Mouse (Mus musculus) cerebellum, postnatal 36 days (tissue): Measurements from ENCODE around the gene Ogfod1.
A peak's percentile ranks its signal among the peaks of the same experiment; 100 is the strongest.

ENCODE experiments used
- DNase-seq, 2 experiments: peaks; one replicate each; pipeline ENCODE4 v3.0.0; 2021 to 2022; ENCODE audit warnings: mixed read lengths in 2 of 2

Gene Ogfod1

DNA sequence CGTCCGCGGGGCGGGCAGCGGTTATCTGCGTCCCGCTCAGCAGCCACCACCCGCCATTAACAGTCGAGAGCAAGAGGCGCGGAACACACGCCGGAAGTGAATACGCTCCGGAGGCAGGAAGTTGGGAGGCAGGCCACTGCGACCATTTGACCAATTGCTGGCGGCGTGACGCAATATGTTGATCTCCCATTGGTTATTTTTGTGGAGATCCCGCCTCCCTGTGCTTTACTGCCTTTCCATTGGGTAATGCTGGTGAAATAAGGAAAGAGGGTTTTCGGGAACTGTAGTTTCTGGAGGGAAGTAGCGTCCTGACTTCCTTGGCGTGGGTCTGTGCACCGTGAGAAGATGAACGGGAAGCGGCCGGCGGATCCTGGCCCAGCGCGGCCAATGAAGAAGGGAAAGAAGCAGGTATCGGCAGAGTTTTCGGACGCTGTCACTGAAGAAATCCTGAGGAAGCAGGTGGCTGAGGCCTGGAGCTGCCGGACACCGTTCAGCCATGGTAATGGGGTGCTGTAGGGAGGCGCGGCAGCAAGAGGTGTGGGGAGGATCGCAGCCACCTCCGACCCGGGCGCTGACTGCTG is at the start of gene Ogfod1, which contains the start of gene Nudt21:
Ogfod1 (plus strand) TSS at position 255 of the 581 bp plus-strand sequence.
Nudt21 (minus strand) TSS at position 88 of the 581 bp plus-strand sequence.
- DNase-seq, result peak; percentile 91 to 97

DNA sequence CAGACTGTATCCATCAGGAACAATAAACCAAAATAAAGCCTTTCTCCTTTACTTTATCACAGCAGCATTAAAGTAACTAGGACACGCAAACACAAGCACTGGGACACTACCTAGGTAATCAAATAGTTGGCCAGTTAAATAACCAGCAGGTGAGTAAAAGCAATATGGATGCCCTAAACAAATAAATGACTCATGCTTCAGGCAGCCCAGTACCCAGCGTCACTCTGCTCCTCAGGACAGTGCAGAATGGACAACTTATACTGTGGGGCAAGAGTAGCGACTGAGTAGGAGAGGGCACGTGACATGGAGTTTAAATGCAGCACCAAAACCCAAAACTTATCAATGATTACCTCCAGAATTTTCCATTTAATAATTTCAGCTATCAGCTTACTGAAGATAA is 47.3 kb upstream of the Ogfod1 start:
- no peak for DNase-seq

GRCm38 (mm10) chr8:93998961-93999360 is 38.0 kb upstream of the Ogfod1 start:
- DNase-seq, result no peak

GRCm38 (mm10) chr8:94004139-94004538 is 32.9 kb upstream of the Ogfod1 start:
- DNase-seq, result no peak

DNA sequence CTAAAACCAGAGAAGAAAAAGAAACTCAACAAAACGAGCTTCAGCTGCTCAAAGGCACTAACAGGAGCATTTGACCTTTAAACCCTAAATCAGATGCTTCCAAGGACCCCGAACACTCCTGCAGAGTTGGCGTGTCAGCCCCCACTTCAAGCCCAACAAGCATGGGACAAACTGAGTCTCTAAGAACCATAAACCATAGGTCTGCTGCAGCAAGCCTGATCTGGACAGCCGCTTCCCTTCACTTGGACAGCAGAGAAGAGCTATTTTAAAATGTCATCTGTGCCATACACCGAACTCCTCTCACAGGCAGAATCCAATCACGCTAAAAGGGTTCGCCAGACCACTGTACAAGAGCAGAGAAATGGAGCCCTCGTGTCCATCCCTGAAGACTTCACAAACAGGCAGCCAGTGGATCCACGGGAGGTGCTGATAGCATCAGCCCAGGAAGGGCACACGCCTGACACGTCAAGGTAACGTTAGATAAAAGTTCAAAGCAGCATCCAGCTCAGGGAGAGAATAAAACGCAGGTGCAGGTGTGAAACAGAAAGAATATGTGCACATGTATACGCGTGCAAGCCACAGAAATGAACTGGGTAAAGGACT is 27.7 kb upstream of the Ogfod1 start:
- DNase-seq, result no peak

GRCm38 (mm10) chr8:94010101-94010705 is 26.8 kb upstream of the Ogfod1 start:
- DNase-seq, result no peak

GRCm38 (mm10) chr8:94011076-94012012 is 25.7 kb upstream of the Ogfod1 start:
- DNase-seq, result peak in 1 of 2 experiments; percentile 21

- DNase-seq, result peak; percentile 73 to 77
Observed at GRCm38 (mm10) chr8:94012013-94012951, 24.7 kb upstream of the Ogfod1 start, which contains the start of gene Amfr. Gene Amfr (minus strand): TSS chr8:94012842.

GRCm38 (mm10) chr8:94013026-94013612 is 23.9 kb upstream of the Ogfod1 start:
- no peak for DNase-seq

GRCm38 (mm10) chr8:94023916-94024315 is 13.1 kb upstream of the Ogfod1 start:
- no peak for DNase-seq

GRCm38 (mm10) chr8:94029701-94030100 is 7.3 kb upstream of the Ogfod1 start:
- DNase-seq, result no peak

- no peak for DNase-seq
Observed at GRCm38 (mm10) chr8:94033601-94034000, 3.4 kb upstream of the Ogfod1 start.

DNA sequence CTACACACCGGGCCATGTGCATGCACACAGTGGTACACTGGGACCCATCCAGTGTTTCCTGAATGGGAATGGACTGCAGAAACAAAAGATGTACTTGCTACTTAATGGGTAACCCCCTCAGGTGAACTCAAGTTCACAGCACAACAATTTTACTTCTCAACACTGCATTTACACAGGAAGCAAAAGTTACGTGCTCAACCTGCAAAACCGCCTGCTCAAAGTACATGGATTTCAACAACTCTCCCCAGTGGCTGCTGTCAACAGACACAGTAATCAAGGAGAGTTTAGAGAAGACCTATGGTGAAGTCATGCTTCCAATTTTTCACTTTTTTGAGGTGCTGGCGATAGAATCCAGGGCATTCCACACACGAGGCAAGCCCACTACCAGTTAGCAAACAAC is 1.8 kb upstream of the Ogfod1 start:
- DNase-seq, result no peak

GRCm38 (mm10) chr8:94036541-94036940 is 457 bp upstream of the Ogfod1 start:
- peak; percentile 58 to 60 for DNase-seq

GRCm38 (mm10) chr8:94037806-94038205 is 808 bp downstream of the Ogfod1 start:
- peak; percentile 8 to 24 for DNase-seq

GRCm38 (mm10) chr8:94047845-94048244 is 10.8 kb downstream of the Ogfod1 start:
- no peak for DNase-seq

- no peak for DNase-seq
Observed at GRCm38 (mm10) chr8:94052696-94053095, 15.7 kb downstream of the Ogfod1 start.

GRCm38 (mm10) chr8:94057157-94057854 is 20.3 kb downstream of the Ogfod1 start:
- peak; percentile 54 to 60 for DNase-seq

DNA sequence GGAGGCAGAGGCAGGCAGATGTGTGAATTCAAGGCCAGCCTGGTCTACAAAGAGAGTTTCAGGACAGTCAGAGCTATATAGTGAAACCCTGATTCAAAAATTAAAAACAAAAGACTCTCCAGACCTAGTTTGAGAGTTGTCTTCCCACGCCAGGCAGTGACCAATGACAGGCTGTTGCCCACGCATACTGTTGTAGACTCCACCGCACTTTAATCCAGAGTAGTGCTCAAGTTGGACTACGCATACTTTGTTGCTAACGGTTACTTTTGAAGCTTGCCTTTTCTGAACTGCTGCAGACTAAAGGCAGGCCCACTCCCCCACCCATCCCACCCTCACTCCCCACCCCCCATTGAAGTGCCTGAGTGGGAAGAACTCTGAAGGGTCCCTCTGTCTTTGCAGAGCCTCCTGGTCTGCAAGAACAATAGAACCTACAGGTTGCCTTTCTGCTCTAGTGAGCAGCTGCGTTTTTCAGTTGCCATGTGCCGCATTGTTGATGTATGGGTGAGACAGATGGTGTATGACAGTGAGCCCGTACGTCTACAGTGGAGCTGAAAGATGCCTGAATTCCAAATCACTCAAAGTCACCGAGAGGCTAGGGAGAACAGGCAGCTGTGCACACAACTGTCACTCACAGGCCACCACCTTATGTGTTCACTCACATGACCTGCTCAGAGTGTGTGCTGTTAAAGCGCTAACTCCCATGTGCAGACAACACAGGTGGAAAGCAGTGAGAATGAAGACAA is 29.3 kb downstream of the Ogfod1 start:
- no peak for DNase-seq

DNA sequence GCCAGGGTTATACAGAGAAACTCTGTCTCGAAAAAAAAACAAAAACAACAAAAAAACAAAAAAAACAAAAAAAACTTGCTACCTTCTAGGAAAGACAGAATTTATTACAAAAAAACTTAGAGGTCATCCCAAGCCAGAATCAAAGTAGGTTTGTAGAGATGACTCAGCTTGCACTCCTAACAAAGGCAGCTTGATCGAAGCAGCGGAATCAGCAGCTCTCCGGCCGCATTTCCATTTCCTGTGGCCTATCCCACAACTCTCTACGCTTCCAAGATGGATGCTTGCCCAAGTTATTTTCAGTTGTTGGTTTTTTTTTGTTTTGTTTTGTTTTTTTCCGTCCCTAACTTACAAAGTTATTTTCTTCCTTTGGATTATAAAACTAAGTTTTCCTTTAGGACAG is 31.8 kb downstream of the Ogfod1 start:
- DNase-seq, result no peak
